Comparison of ENCODE assay signal across 35 mouse cellular contexts in the genomic region with DNA sequence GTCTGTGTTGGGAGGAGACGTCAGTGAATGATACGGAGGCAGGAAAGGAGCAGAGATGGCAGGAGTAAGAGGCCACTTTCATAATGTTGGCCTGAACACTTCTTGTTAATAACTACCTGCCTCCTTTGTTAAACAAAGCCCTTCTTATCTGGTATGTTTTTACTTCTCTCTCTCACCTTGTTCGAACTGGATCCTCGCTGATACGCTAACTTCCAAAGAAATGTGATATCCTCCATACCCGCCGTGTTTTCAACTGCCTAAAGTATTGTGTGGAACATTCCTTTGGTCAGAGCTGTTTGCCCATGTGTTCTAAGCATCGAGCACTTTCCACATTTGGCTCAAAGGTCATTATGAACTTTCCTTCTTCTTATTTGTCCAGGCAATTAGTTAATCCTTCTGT.
"Had no signal": no experiment of that assay in that cellular context is flagged by ENCODE, and none has a peak within 500 bp of the region (broad histone marks: within the 10 kb centered on the region; RNA-seq: fewer than 3 reads in every experiment).

No protein-coding gene starts in this region.

- DNase-seq: heart, postnatal 10 days; heart, postnatal 14 days; heart, postnatal 36 days; heart, postnatal 4 days; kidney, adult 11 months; kidney, adult 18-20 months; kidney, adult 2 months; kidney, adult 8-10 months; kidney, adult 9 months; kidney, postnatal 10 days; kidney, postnatal 14 days; kidney, postnatal 25 days; kidney, postnatal 36 days; kidney, postnatal 4 days; layer of hippocampus, adult 9-11 months; layer of hippocampus, postnatal 36 days had no signal

- H3K4me3 ChIP-seq: heart, embryonic 10.5 days; heart, embryonic 12.5 days; heart, embryonic 13.5 days; heart, embryonic 15.5 days; hindbrain, embryonic 10.5 days; hindbrain, embryonic 12.5 days; hindbrain, embryonic 13.5 days; hindbrain, embryonic 15.5 days; intestine, embryonic 15.5 days; kidney, embryonic 15.5 days; layer of hippocampus, adult 2 months had no signal

- H3K9me3 ChIP-seq: heart, embryonic 10.5 days; heart, embryonic 12.5 days; heart, embryonic 13.5 days; heart, embryonic 15.5 days; hindbrain, embryonic 10.5 days; hindbrain, embryonic 12.5 days; hindbrain, embryonic 13.5 days; hindbrain, embryonic 15.5 days; intestine, embryonic 15.5 days; kidney, embryonic 15.5 days had no signal

- H3K4me2 ChIP-seq: heart, embryonic 11.5 days; heart, embryonic 12.5 days; heart, embryonic 13.5 days; heart, embryonic 15.5 days; hindbrain, embryonic 12.5 days; hindbrain, embryonic 13.5 days; hindbrain, embryonic 14.5 days; hindbrain, embryonic 15.5 days; intestine, embryonic 15.5 days; kidney, embryonic 15.5 days had no signal

- H3K9ac ChIP-seq: heart, embryonic 12.5 days; heart, embryonic 13.5 days; heart, embryonic 15.5 days; hindbrain, embryonic 12.5 days; hindbrain, embryonic 13.5 days; hindbrain, embryonic 14.5 days; hindbrain, embryonic 15.5 days; intestine, embryonic 15.5 days; kidney, embryonic 15.5 days had no signal

- H3K4me1 ChIP-seq: heart, embryonic 10.5 days; heart, embryonic 12.5 days; heart, embryonic 13.5 days; heart, embryonic 15.5 days; hindbrain, embryonic 10.5 days; hindbrain, embryonic 12.5 days; hindbrain, embryonic 13.5 days; hindbrain, embryonic 15.5 days; intestine, embryonic 15.5 days; kidney, embryonic 15.5 days had no signal

- H3K36me3 ChIP-seq: heart, embryonic 10.5 days; heart, embryonic 12.5 days; heart, embryonic 13.5 days; heart, embryonic 15.5 days; hindbrain, embryonic 10.5 days; hindbrain, embryonic 12.5 days; hindbrain, embryonic 13.5 days; hindbrain, embryonic 15.5 days; intestine, embryonic 15.5 days; kidney, embryonic 15.5 days had no signal

- ATAC-seq: hindbrain, embryonic 16.5 days; hindbrain, postnatal 0 days; inflammation-experienced regulatory T-cells, adult 6 months; intestine, embryonic 15.5 days; intestine, embryonic 16.5 days; intestine, postnatal 0 days had no signal

- H3K27ac ChIP-seq: heart, embryonic 10.5 days; heart, embryonic 13.5 days; heart, embryonic 15.5 days; hindbrain, embryonic 10.5 days; hindbrain, embryonic 12.5 days; hindbrain, embryonic 13.5 days; hindbrain, embryonic 14.5 days; hindbrain, embryonic 15.5 days; hindbrain, postnatal 0 days; intestine, embryonic 15.5 days; kidney, embryonic 15.5 days; kidney, postnatal 0 days; layer of hippocampus, adult 2 months had no signal

- H3K27me3 ChIP-seq: heart, embryonic 12.5 days; heart, embryonic 13.5 days; heart, embryonic 15.5 days; hindbrain, embryonic 12.5 days; hindbrain, embryonic 13.5 days; hindbrain, embryonic 15.5 days; intestine, embryonic 15.5 days; kidney, embryonic 15.5 days had no signal
